Mouse (Mus musculus): Measurements from ENCODE around the gene Gm9913. TPM values are rescaled to one million over a fixed set of nuclear protein-coding genes. Genes with fewer than 3 reads are reported as not detected.

Gene Gm9913
- polyA plus RNA-seq, 1 experiment from 2014 or later: 0.66 TPM

- peaks cover 9% of the 10 kb centered on the region; the same call in 1 of the 2 replicates for H3K27me3 ChIP-seq (replicated peaks; ENCODE audit: control insufficient read depth, insufficient read depth, low read length)
- H3K4me1 ChIP-seq (replicated peaks; ENCODE audit: control insufficient read depth, insufficient read depth, low read length): peaks cover 6% of the 10 kb centered on the region; the same call in 1 of the 2 replicates
- DNase-seq (ENCODE audit: low spot score) (peak; percentile 80), ATAC-seq (replicated peaks; ENCODE audit: low FRiP score, low TSS enrichment, low read depth) (peak; percentile 85)
- 1% methylated on average over 37 of the region's 37 CpGs for WGBS
- no peaks in the 10 kb centered on the region for H3K9me3 ChIP-seq (ENCODE audit: control insufficient read depth, low read length)
- peak overlapping the region; percentile 78 for H3K4me2 ChIP-seq (ENCODE audit: low read length)
- H3K27ac ChIP-seq (ENCODE audit: low read depth): peak overlapping the region; percentile 92
- peak overlapping the region; percentile 69 for H3K4me3 ChIP-seq (ENCODE audit: low read depth, low read length)
- no peaks in the 10 kb centered on the region for H3K36me3 ChIP-seq (ENCODE audit: control insufficient read depth, insufficient read depth, low read length)
- peak overlapping the region; percentile 75 for H3K9ac ChIP-seq (ENCODE audit: low read length)
Observed at GRCm38 (mm10) chr2:125506316-125507054, 1.6 kb downstream of the Gm9913 start.

- 88% methylated on average over 4 of the region's 4 CpGs for WGBS
- peak within 1 kb of the TSS; percentile 92 for H3K27ac ChIP-seq (ENCODE audit: low read depth)
- peaks cover 9% of the 10 kb centered on the region; the same call in 1 of the 2 replicates for H3K27me3 ChIP-seq (replicated peaks; ENCODE audit: control insufficient read depth, insufficient read depth, low read length)
- H3K4me2 ChIP-seq (ENCODE audit: low read length): peak within 1 kb of the TSS; percentile 78
- no peaks in the 10 kb centered on the region for H3K36me3 ChIP-seq (ENCODE audit: control insufficient read depth, insufficient read depth, low read length)
- ATAC-seq (replicated peaks; ENCODE audit: low FRiP score, low TSS enrichment, low read depth): no peak
- DNase-seq (ENCODE audit: low spot score): no peak
- H3K4me3 ChIP-seq (ENCODE audit: low read depth, low read length): peak within 1 kb of the TSS; percentile 69
- H3K9me3 ChIP-seq (ENCODE audit: control insufficient read depth, low read length): no peaks in the 10 kb centered on the region
- no peaks in the 10 kb centered on the region; the same call in 1 of the 2 replicates for H3K4me1 ChIP-seq (replicated peaks; ENCODE audit: control insufficient read depth, insufficient read depth, low read length)
- peak within 1 kb of the TSS; percentile 75 for H3K9ac ChIP-seq (ENCODE audit: low read length)
Observed at GRCm38 (mm10) chr2:125507893-125508292, 3.0 kb downstream of the Gm9913 start, which contains the start of gene Fbn1. Fbn1 (minus strand) TSS chr2:125507993.

DNA sequence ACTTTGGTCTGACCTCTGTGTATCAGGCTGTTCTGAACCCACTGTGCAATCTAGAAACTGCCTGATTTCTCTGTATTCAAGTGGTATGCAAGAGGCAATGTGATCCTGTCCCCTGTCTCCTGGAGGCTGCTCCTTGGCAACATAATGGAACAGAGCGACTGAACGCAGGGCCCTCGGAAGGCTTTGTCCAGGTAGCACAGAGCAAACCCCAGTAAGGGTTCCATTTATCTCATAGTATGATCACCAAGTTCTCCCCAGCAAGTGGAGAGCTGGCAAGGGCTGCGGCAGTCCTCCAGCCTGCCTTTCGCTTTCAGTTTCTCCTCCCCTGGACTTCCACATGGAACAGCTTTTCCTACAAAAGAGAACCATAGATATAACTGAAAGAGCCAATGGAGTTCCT lies 3.5 kb downstream of the Gm9913 start:
- ATAC-seq (replicated peaks; ENCODE audit: low FRiP score, low TSS enrichment, low read depth) (no peak), DNase-seq (ENCODE audit: low spot score) (no peak)
- H3K4me1 ChIP-seq (replicated peaks; ENCODE audit: control insufficient read depth, insufficient read depth, low read length): no peaks in the 10 kb centered on the region; the same call in 1 of the 2 replicates
- no peak overlapping the region for H3K4me3 ChIP-seq (ENCODE audit: low read depth, low read length)
- H3K27ac ChIP-seq (ENCODE audit: low read depth): no peak overlapping the region
- no peak overlapping the region for H3K9ac ChIP-seq (ENCODE audit: low read length)
- H3K4me2 ChIP-seq (ENCODE audit: low read length): no peak overlapping the region
- no peaks in the 10 kb centered on the region for H3K36me3 ChIP-seq (ENCODE audit: control insufficient read depth, insufficient read depth, low read length)
- peaks cover 9% of the 10 kb centered on the region; the same call in 1 of the 2 replicates for H3K27me3 ChIP-seq (replicated peaks; ENCODE audit: control insufficient read depth, insufficient read depth, low read length)
- WGBS: 95% methylated on average over 5 of the region's 5 CpGs
- no peaks in the 10 kb centered on the region for H3K9me3 ChIP-seq (ENCODE audit: control insufficient read depth, low read length)

DNA sequence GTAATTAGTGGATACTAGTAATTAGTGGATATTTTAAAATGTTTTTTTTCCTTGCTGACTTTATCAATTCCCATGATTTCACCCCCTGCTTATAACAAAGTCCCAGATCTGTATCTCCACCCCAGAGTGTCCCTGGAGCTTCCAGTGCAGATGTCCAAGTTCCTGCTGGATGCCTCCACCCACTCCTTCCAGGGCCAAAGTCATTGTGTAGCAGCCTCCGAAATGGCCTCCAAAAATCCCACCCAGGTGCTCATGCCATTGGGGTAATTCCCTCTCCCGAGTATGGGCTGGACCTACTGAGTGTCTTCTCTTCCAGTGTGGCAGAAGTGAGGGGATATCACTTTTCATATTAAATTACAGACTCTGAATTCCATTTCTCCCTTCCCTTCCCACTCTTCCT lies 5.9 kb downstream of the Gm9913 start:
- H3K9me3 ChIP-seq (ENCODE audit: control insufficient read depth, low read length): no peaks in the 10 kb centered on the region
- no peak for DNase-seq (ENCODE audit: low spot score)
- no peak overlapping the region for H3K9ac ChIP-seq (ENCODE audit: low read length)

GRCm38 (mm10) chr2:125511898-125512297 lies 7.0 kb downstream of the Gm9913 start:
- H3K27me3 ChIP-seq (replicated peaks; ENCODE audit: control insufficient read depth, insufficient read depth, low read length): 0 out of 2 replicates have a peak, but pooled peaks cover 4% of the 10 kb centered on the region
- H3K9ac ChIP-seq (ENCODE audit: low read length): no peak overlapping the region
- H3K27ac ChIP-seq (ENCODE audit: low read depth): no peak overlapping the region
- H3K4me3 ChIP-seq (ENCODE audit: low read depth, low read length): no peak overlapping the region
- DNase-seq (ENCODE audit: low spot score) (no peak), ATAC-seq (replicated peaks; ENCODE audit: low FRiP score, low TSS enrichment, low read depth) (no peak)
- no peaks in the 10 kb centered on the region for H3K36me3 ChIP-seq (ENCODE audit: control insufficient read depth, insufficient read depth, low read length)
- WGBS: 84% methylated on average over 4 of the region's 4 CpGs
- H3K9me3 ChIP-seq (ENCODE audit: control insufficient read depth, low read length): no peaks in the 10 kb centered on the region
- H3K4me2 ChIP-seq (ENCODE audit: low read length): no peak overlapping the region
- H3K4me1 ChIP-seq (replicated peaks; ENCODE audit: control insufficient read depth, insufficient read depth, low read length): no peaks in the 10 kb centered on the region; the same call in 1 of the 2 replicates

More for the DNA sequence above, 5.9 kb downstream of the Gm9913 start:
- no peak overlapping the region for H3K4me3 ChIP-seq (ENCODE audit: low read depth, low read length)
- H3K4me2 ChIP-seq (ENCODE audit: low read length): no peak overlapping the region
- 0 out of 2 replicates have a peak, but pooled peaks cover 4% of the 10 kb centered on the region for H3K27me3 ChIP-seq (replicated peaks; ENCODE audit: control insufficient read depth, insufficient read depth, low read length)
- no peak for ATAC-seq (replicated peaks; ENCODE audit: low FRiP score, low TSS enrichment, low read depth)
- no peaks in the 10 kb centered on the region for H3K36me3 ChIP-seq (ENCODE audit: control insufficient read depth, insufficient read depth, low read length)
- H3K27ac ChIP-seq (ENCODE audit: low read depth): no peak overlapping the region
- H3K4me1 ChIP-seq (replicated peaks; ENCODE audit: control insufficient read depth, insufficient read depth, low read length): no peaks in the 10 kb centered on the region; the same call in 1 of the 2 replicates
- 84% methylated on average over 2 of the region's 2 CpGs for WGBS

- Histone ChIP-seq H3K9me3 (ENCODE audit: control insufficient read depth, low read length) (no peaks in the 10 kb centered on the region), H3K4me3 (ENCODE audit: low read depth, low read length) (no peak overlapping the region), H3K27ac (ENCODE audit: low read depth) (no peak overlapping the region), H3K27me3 (replicated peaks; ENCODE audit: control insufficient read depth, insufficient read depth, low read length) (0 out of 2 replicates have a peak, but pooled peaks cover 3% of the 10 kb centered on the region), H3K4me2 (ENCODE audit: low read length) (no peak overlapping the region), H3K9ac (ENCODE audit: low read length) (no peak overlapping the region), H3K36me3 (ENCODE audit: control insufficient read depth, insufficient read depth, low read length) (no peaks in the 10 kb centered on the region), H3K4me1 (replicated peaks; ENCODE audit: control insufficient read depth, insufficient read depth, low read length) (no peaks in the 10 kb centered on the region; the same call in 1 of the 2 replicates)
- 87% methylated on average over 4 of the region's 4 CpGs for WGBS
- DNase-seq (ENCODE audit: low spot score) (no peak), ATAC-seq (replicated peaks; ENCODE audit: low FRiP score, low TSS enrichment, low read depth) (no peak)
Observed at GRCm38 (mm10) chr2:125512544-125512943, 7.7 kb downstream of the Gm9913 start.

GRCm38 (mm10) chr2:125514391-125514790 lies 9.5 kb downstream of the Gm9913 start:
- no peak for ATAC-seq (replicated peaks; ENCODE audit: low FRiP score, low TSS enrichment, low read depth)
- Histone ChIP-seq H3K4me1 (replicated peaks; ENCODE audit: control insufficient read depth, insufficient read depth, low read length) (no peaks in the 10 kb centered on the region; the same call in 1 of the 2 replicates), H3K27me3 (replicated peaks; ENCODE audit: control insufficient read depth, insufficient read depth, low read length) (no peaks in the 10 kb centered on the region), H3K36me3 (ENCODE audit: control insufficient read depth, insufficient read depth, low read length) (no peaks in the 10 kb centered on the region), H3K4me2 (ENCODE audit: low read length) (no peak overlapping the region), H3K9me3 (ENCODE audit: control insufficient read depth, low read length) (no peaks in the 10 kb centered on the region), H3K27ac (ENCODE audit: low read depth) (no peak overlapping the region), H3K9ac (ENCODE audit: low read length) (no peak overlapping the region), H3K4me3 (ENCODE audit: low read depth, low read length) (no peak overlapping the region)
- DNase-seq (ENCODE audit: low spot score): no peak
- WGBS: 44% methylated on average over 3 of the region's 3 CpGs

- no peak overlapping the region for H3K27ac ChIP-seq (ENCODE audit: low read depth)
- no peak for DNase-seq (ENCODE audit: low spot score)
- no peaks in the 10 kb centered on the region; the same call in 1 of the 2 replicates for H3K4me1 ChIP-seq (replicated peaks; ENCODE audit: control insufficient read depth, insufficient read depth, low read length)
- no peak for ATAC-seq (replicated peaks; ENCODE audit: low FRiP score, low TSS enrichment, low read depth)
- no peaks in the 10 kb centered on the region for H3K36me3 ChIP-seq (ENCODE audit: control insufficient read depth, insufficient read depth, low read length)
- 66% methylated on average over 12 of the region's 12 CpGs for WGBS
- H3K4me2 ChIP-seq (ENCODE audit: low read length): no peak overlapping the region
- H3K4me3 ChIP-seq (ENCODE audit: low read depth, low read length): no peak overlapping the region
- no peaks in the 10 kb centered on the region for H3K27me3 ChIP-seq (replicated peaks; ENCODE audit: control insufficient read depth, insufficient read depth, low read length)
- H3K9ac ChIP-seq (ENCODE audit: low read length): no peak overlapping the region
- no peaks in the 10 kb centered on the region for H3K9me3 ChIP-seq (ENCODE audit: control insufficient read depth, low read length)
Observed at GRCm38 (mm10) chr2:125515291-125516057, 10.6 kb downstream of the Gm9913 start.

Measured in intestine, embryonic 14.5 days (tissue).